Mouse (Mus musculus): ENCODE results near the gene Cyth3.

The Cyth3 gene

DNA sequence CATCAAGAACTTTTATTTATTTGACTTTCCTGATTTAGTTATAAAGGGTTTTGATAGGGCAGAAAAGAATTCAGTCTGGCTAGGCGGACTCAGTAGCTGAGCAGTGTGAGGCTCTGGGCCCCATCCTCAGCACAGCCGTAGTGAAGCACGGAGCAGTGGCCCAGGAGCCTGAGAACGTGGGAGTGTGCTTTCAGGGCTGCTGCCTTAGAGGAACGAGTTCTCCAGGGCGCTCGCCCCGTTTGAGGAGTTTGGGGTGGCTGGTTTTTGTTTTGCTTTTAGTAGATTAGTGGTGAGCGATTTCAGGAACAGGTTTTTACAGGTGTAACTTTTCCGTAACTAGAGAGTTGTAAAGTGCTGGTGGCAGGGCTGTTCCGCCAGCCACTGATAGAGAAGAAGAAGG is 13.1 kb downstream of the Cyth3 start:
- DNase-seq (ENCODE audit: low read depth, low spot score), result no peak

DNA sequence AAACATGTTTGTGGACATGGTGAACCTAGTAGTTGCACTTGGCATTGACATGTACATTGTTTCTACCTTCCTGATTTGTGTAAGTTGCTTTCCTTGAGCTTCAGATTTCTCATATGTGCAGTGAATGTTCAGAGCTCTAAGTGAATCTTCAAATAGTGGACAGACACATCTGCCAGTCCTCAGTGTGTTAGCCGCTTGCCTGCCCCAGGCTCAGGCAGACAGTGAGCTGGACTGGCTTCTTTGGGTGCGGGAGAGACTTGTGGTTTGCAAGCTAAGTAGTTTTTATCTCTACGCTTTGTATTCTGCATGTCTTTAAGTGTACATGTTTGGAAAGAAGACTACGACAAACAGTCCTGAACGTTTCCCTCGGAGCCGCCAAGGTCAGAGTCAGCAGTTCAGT is 13.9 kb downstream of the Cyth3 start:
- DNase-seq (ENCODE audit: low read depth, low spot score), result no peak

GRCm38 (mm10) chr5:143637832-143638420 is 15.7 kb downstream of the Cyth3 start:
- DNase-seq (ENCODE audit: low read depth, low spot score), result peak; percentile 68

- no peak for DNase-seq (ENCODE audit: low read depth, low spot score)
Measured at GRCm38 (mm10) chr5:143638516-143639270, 16.4 kb downstream of the Cyth3 start.

GRCm38 (mm10) chr5:143639329-143639728 is 17.1 kb downstream of the Cyth3 start:
- no peak for DNase-seq (ENCODE audit: low read depth, low spot score)

GRCm38 (mm10) chr5:143639810-143640209 is 17.6 kb downstream of the Cyth3 start:
- DNase-seq (ENCODE audit: low read depth, low spot score), result no peak

DNA sequence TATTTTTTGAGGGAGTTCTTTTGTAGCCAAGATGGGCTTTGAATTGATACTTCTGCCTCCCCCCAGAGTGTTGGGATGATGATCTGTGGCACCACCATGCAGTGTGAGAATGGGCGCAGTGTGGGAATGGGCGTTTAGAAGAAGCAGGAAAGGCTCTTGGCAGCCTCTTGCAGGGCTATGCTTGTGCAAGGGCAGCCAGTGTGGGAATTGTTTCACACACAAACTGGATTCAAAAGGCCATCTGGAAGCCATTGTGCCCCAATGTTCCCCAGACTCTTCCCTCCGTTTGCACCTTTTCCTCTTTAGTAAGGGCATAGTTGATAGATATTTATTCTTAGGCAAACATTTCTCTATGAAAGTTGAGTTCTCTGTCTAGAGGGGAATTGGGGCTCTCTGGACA is 19.3 kb downstream of the Cyth3 start:
- DNase-seq (ENCODE audit: low read depth, low spot score), result no peak

- DNase-seq (ENCODE audit: low read depth, low spot score), result peak; percentile 71
Measured at GRCm38 (mm10) chr5:143642262-143642831, 20.1 kb downstream of the Cyth3 start.

GRCm38 (mm10) chr5:143645976-143646375 is 23.7 kb downstream of the Cyth3 start:
- no peak for DNase-seq (ENCODE audit: low read depth, low spot score)

- DNase-seq (ENCODE audit: low read depth, low spot score), result no peak
Measured at GRCm38 (mm10) chr5:143647412-143647811, 25.2 kb downstream of the Cyth3 start.

GRCm38 (mm10) chr5:143648058-143648457 is 25.8 kb downstream of the Cyth3 start:
- DNase-seq (ENCODE audit: low read depth, low spot score), result no peak

DNA sequence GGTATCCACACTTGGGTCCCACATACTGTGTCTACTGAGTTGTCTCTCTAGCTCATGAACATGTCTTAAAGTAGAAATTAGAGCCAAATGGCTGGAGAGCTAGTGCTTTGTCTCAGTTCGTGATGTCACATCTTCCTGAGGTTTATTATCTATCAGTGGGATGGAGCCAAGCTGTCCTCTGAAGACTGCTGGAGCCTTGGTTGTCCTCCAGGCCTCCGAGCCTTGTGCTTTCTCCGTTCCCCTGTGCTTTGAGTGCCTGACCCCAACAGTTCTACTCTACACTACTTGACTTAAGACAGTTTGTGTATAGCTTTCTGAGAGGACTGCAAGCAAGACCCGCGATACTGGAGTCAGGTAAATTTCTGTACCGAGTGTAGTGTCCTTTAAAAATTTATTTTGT is 26.9 kb downstream of the Cyth3 start:
- DNase-seq (ENCODE audit: low read depth, low spot score), result no peak

DNA sequence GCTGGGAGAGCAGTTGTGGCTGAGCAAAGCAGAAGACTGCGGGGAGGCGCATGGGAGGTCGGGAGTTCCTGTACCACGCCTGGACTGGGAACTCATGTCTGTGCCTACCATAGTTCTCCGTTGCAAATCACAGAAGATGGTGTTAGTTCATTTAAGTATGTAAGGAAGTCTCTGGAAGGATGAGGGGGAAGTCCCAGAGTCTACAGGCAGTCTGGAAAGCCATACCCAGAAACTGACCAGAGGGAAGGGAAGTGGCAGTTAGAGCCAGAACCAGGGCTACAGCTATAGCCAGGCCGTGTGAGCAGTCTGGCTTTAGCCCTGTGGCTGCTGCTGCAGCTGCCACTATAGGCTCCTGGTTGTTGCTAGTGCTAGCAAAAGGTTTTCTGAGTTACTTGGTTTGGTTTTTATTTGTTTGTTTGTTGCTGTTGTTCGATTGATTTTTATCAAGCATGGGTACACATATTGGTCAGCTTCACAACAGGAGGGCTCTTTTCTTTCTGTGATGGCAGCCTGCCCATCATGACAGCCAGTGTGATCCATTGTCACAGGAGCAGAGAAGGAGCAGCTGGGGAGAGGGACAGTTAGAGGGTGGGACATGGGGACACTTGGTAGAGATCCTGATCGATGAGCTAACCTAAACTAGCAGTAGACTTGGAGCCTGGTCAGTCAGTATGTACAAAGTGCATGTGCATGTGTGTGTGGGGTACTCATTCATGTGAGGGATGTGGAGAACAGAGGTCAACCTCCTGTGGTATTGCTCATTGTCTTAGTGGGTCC is 29.8 kb downstream of the Cyth3 start:
- no peak for DNase-seq (ENCODE audit: low read depth, low spot score)

- DNase-seq (ENCODE audit: low read depth, low spot score), result no peak
Measured at GRCm38 (mm10) chr5:143653497-143653896, 31.2 kb downstream of the Cyth3 start.

- DNase-seq (ENCODE audit: low read depth, low spot score), result peak; percentile 33
Measured at GRCm38 (mm10) chr5:143654670-143655510, 32.6 kb downstream of the Cyth3 start.

DNA sequence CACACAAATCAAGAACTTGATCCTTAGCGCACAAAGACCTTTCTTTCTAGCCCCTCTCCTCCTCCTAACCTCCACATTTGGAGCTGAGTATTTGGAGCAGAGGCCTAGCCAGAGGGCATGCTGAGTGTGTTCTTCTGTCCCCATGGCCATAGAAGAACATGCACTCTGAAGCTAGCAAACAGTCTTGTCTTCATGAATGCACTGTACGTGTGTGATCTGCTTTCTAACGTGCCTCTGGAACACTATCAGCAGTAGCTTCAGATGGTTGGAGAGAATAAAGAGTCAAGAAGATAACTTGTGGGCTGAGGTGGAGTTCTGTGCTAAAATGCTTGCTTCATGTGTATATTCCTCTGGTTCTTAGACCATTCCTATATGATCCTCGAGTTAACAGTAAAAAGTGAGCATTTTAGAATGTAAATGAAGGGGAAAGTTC is 33.3 kb downstream of the Cyth3 start:
- no peak for DNase-seq (ENCODE audit: low read depth, low spot score)

GRCm38 (mm10) chr5:143656708-143657245 is 34.5 kb downstream of the Cyth3 start:
- DNase-seq (ENCODE audit: low read depth, low spot score), result peak; percentile 83

DNA sequence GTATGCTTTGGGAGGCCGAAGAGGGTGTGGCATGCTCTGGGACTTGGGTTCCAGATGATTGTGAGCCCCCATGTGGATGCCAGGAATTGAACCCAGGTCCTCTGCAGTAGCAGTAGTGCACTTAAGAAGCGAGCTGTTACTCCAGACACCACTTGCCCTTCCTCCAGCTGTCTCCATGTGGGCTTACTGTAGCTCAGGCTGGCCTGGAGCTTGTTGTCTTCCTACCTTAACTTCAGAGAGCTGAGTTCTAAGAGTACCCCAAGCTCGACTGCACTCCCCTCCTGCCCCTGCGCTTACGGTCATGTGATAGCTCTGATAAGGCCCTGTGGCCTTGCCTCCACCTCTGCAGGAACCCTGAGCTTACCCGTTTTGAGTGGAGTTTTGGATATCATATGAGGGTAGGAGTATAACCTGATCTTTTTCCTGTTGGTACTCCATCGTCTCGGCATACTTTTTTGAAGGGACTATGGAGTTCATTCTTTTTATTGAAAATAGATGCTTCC is 36.8 kb downstream of the Cyth3 start:
- no peak for DNase-seq (ENCODE audit: low read depth, low spot score)

GRCm38 (mm10) chr5:143663074-143663687 is 40.9 kb downstream of the Cyth3 start:
- DNase-seq (ENCODE audit: low read depth, low spot score), result no peak

DNA sequence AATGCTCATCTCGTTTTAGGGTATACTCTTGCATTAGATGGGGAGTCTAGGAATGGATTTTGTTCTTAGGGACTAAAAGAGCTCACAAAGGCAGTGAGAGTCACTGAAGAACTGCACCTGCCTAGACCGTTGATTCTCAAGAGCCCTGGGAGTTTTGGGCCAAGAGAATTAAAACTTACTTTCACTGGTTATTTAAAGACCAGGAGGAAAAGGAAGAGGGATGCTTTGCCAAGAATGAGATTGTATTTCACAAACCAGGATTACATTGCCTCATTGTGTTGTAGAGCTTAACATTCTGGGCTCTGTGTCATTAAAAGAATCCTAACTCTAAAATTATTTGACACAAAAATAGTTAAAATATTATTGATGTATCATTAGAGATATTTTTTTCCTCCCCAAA is 43.3 kb downstream of the Cyth3 start:
- no peak for DNase-seq (ENCODE audit: low read depth, low spot score)
